Mouse (Mus musculus) spleen, adult 2 months (tissue): ENCODE measurements around the gene Gm43720.

Experiments
- CTCF ChIP-seq: fragments of 200-500 bp; IDR thresholded peaks from 2 replicates; pipeline ENCODE4 v1.5.1; 2011; ENCODE audit warnings: mild to moderate bottlenecking, inconsistent platforms; ENCODE audit not compliant: insufficient read depth, insufficient read length, insufficient replicate concordance; ENCODE audit errors: extremely low read depth
- POLR2A ChIP-seq: fragments of 200-500 bp; IDR thresholded peaks from 2 replicates; pipeline ENCODE4 v1.6.1; 2011; ENCODE audit warnings: low read depth, low read length, inconsistent platforms

- TF ChIP-seq POLR2A (no peak), CTCF (no peak)
These were observed 54.1 kb downstream of the Gm43720 start, which contains the start of gene Nxpe5 for GRCm38 (mm10) chr5:138225700-138226099.
